Mouse (Mus musculus): ENCODE results near the gene Hmcn1. TPM values are rescaled to one million over a fixed set of nuclear protein-coding genes. Genes with fewer than 3 reads are reported as not detected.
A peak's percentile ranks its signal among the peaks of the same experiment; 100 is the strongest.

Hmcn1 gene
- total and polyA plus RNA-seq, 3 experiments = 0.33 TPM; not detected in 2

DNA sequence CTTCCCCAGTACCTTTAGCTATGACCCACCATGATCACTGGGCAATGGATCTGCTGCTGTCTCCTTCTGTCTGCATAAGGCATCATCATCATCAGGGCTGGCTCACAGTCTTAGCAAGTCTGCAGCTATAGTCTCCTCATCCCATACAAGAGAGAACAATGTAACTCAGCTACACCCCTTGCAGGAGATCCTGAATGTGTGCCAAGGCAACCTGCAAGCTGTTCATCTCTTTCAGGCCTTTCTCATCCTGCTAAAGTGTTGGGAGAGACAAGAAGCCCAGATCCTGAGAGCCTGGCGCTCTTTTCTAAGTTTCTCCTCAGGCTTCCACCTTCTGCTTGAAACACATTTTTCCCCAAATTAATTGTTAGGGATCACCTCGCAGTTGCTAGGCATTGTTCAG lies 135.5 kb downstream of the Hmcn1 start:
- H3K9me3 ChIP-seq (replicated peaks) = no peaks in the 10 kb centered on the region
- H3K4me3 ChIP-seq (ENCODE audit: low read depth, low read length) = no peak overlapping the region
- no peaks in the 10 kb centered on the region for H3K27me3 ChIP-seq (ENCODE audit: insufficient read depth, low read length)
- H3K4me1 ChIP-seq (ENCODE audit: insufficient read depth, low read depth, low read length) = no peaks in the 10 kb centered on the region
- TF ChIP-seq POLR2AphosphoS5 (IDR thresholded peaks at IDR 0.05; ENCODE audit: insufficient replicate concordance, low read depth, low read length) = no peak
- no peak for TF ChIP-seq GATA2 (IDR thresholded peaks at IDR 0.05; ENCODE audit: borderline replicate concordance, low read depth, low read length)
- no peak for TF ChIP-seq CTCF (IDR thresholded peaks at IDR 0.05; ENCODE audit: low read depth, low read length)
- no peak for TF ChIP-seq GATA1 (IDR thresholded peaks at IDR 0.05; ENCODE audit: borderline replicate concordance, low read length)
- no peak for TF ChIP-seq TAL1 (conservative IDR thresholded peaks at IDR 0.05; ENCODE audit: low read depth, low read length)
- DNase-seq (ENCODE audit: low spot score) = no peak
- no peaks in the 10 kb centered on the region for H3K36me3 ChIP-seq (replicated peaks)
- no peak for ATAC-seq (ENCODE audit: extremely low read depth, insufficient number of reproducible peaks, low FRiP score, poor library complexity, severe bottlenecking)

DNA sequence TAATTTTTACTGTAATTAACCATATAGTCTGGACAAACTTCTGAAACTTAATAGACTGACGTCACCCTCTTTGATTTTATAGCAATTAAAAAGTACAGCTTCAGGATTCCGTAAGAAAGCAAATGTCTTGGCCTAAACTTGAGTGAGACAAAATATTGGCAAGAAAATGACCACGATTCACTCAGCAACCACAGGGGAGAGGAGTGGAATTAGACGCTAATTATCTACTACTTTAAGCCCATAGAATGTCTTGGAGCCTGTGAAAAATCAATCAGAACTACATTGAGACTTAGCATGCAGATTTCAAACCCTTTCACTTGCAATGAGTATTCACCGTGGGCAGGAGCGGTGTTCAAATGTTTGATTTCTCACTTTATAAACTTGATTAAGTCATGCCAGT lies 159.8 kb downstream of the Hmcn1 start:
- no peaks in the 10 kb centered on the region for H3K4me1 ChIP-seq (ENCODE audit: insufficient read depth, low read depth, low read length)
- ATAC-seq (ENCODE audit: extremely low read depth, insufficient number of reproducible peaks, low FRiP score, poor library complexity, severe bottlenecking) = no peak

GRCm38 (mm10) chr1:150829851-150830250 lies 163.4 kb downstream of the Hmcn1 start:
- ATAC-seq (ENCODE audit: extremely low read depth, insufficient number of reproducible peaks, low FRiP score, poor library complexity, severe bottlenecking) = no peak
- no peak for TF ChIP-seq GATA2 (IDR thresholded peaks at IDR 0.05; ENCODE audit: borderline replicate concordance, low read depth, low read length)
- TF ChIP-seq GATA1 (IDR thresholded peaks at IDR 0.05; ENCODE audit: borderline replicate concordance, low read length) = no peak
- TF ChIP-seq POLR2AphosphoS5 (IDR thresholded peaks at IDR 0.05; ENCODE audit: insufficient replicate concordance, low read depth, low read length) = no peak
- TF ChIP-seq TAL1 (conservative IDR thresholded peaks at IDR 0.05; ENCODE audit: low read depth, low read length) = no peak
- no peak for TF ChIP-seq CTCF (IDR thresholded peaks at IDR 0.05; ENCODE audit: low read depth, low read length)
- H3K4me3 ChIP-seq (ENCODE audit: low read depth, low read length) = no peak overlapping the region
- no peak for DNase-seq (ENCODE audit: low spot score)
- no peaks in the 10 kb centered on the region for H3K36me3 ChIP-seq (replicated peaks)
- H3K9me3 ChIP-seq (replicated peaks) = no peaks in the 10 kb centered on the region
- H3K4me1 ChIP-seq (ENCODE audit: insufficient read depth, low read depth, low read length) = no peaks in the 10 kb centered on the region
- no peaks in the 10 kb centered on the region for H3K27me3 ChIP-seq (ENCODE audit: insufficient read depth, low read length)

More for the DNA sequence above, 159.8 kb downstream of the Hmcn1 start:
- no peak for TF ChIP-seq POLR2AphosphoS5 (IDR thresholded peaks at IDR 0.05; ENCODE audit: insufficient replicate concordance, low read depth, low read length)
- TF ChIP-seq CTCF (IDR thresholded peaks at IDR 0.05; ENCODE audit: low read depth, low read length) = no peak
- TF ChIP-seq TAL1 (conservative IDR thresholded peaks at IDR 0.05; ENCODE audit: low read depth, low read length) = no peak
- no peak for TF ChIP-seq GATA1 (IDR thresholded peaks at IDR 0.05; ENCODE audit: borderline replicate concordance, low read length)
- TF ChIP-seq GATA2 (IDR thresholded peaks at IDR 0.05; ENCODE audit: borderline replicate concordance, low read depth, low read length) = no peak
- Histone ChIP-seq H3K27me3 (ENCODE audit: insufficient read depth, low read length) (no peaks in the 10 kb centered on the region), H3K9me3 (replicated peaks) (no peaks in the 10 kb centered on the region), H3K4me3 (ENCODE audit: low read depth, low read length) (no peak overlapping the region), H3K36me3 (replicated peaks) (no peaks in the 10 kb centered on the region)
- DNase-seq (ENCODE audit: low spot score) = no peak

- TF ChIP-seq TAL1 (conservative IDR thresholded peaks at IDR 0.05; ENCODE audit: low read depth, low read length) (no peak), GATA2 (IDR thresholded peaks at IDR 0.05; ENCODE audit: borderline replicate concordance, low read depth, low read length) (no peak), POLR2AphosphoS5 (IDR thresholded peaks at IDR 0.05; ENCODE audit: insufficient replicate concordance, low read depth, low read length) (no peak), CTCF (IDR thresholded peaks at IDR 0.05; ENCODE audit: low read depth, low read length) (no peak), GATA1 (IDR thresholded peaks at IDR 0.05; ENCODE audit: borderline replicate concordance, low read length) (no peak)
- Histone ChIP-seq H3K27me3 (ENCODE audit: insufficient read depth, low read length) (no peaks in the 10 kb centered on the region), H3K36me3 (replicated peaks) (no peaks in the 10 kb centered on the region), H3K9me3 (replicated peaks) (no peaks in the 10 kb centered on the region), H3K4me1 (ENCODE audit: insufficient read depth, low read depth, low read length) (peaks cover 5% of the 10 kb centered on the region; the same call in 1 of the 2 replicates), H3K4me3 (ENCODE audit: low read depth, low read length) (no peak overlapping the region)
- ATAC-seq (ENCODE audit: extremely low read depth, insufficient number of reproducible peaks, low FRiP score, poor library complexity, severe bottlenecking) = no peak
- DNase-seq (ENCODE audit: low spot score) = no peak
Measured at GRCm38 (mm10) chr1:150827169-150827568, 166.1 kb downstream of the Hmcn1 start.

DNA sequence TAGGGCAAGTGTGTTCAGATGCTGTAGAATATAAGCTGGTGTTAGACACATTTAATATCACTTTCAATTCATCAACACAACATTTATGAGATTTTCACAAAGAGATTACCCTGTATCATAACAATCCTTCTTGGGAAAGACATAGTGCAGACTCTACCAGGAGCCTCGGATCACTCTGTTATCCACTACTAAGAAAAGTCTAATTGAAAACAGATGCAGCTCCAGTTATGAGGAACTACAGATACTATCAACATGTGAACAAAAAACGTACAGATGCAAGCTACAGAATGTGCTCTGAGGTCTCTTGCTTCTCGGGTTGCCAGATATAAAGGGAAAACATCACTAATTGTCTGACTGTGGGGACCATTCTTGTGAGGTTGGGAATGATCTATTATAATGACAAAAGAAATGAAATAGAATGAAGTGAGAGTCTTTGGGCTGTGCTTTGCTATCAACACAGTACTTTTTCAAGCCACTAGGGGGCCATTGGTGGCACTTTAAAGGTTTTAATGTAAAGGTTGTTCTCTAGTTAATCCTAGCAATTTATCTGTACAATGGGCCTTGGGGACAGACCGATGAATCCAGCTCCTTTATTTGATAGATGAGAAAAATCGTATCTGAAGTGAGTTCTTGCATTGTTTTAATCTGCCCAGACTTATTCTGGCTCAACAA lies 168.8 kb downstream of the Hmcn1 start:
- H3K27me3 ChIP-seq (ENCODE audit: insufficient read depth, low read length) = no peaks in the 10 kb centered on the region
- no peaks in the 10 kb centered on the region for H3K36me3 ChIP-seq (replicated peaks)
- no peak for TF ChIP-seq TAL1 (conservative IDR thresholded peaks at IDR 0.05; ENCODE audit: low read depth, low read length)
- TF ChIP-seq GATA2 (IDR thresholded peaks at IDR 0.05; ENCODE audit: borderline replicate concordance, low read depth, low read length) = no peak
- TF ChIP-seq CTCF (IDR thresholded peaks at IDR 0.05; ENCODE audit: low read depth, low read length) = no peak
- no peak for TF ChIP-seq GATA1 (IDR thresholded peaks at IDR 0.05; ENCODE audit: borderline replicate concordance, low read length)
- TF ChIP-seq POLR2AphosphoS5 (IDR thresholded peaks at IDR 0.05; ENCODE audit: insufficient replicate concordance, low read depth, low read length) = no peak
- ATAC-seq (ENCODE audit: extremely low read depth, insufficient number of reproducible peaks, low FRiP score, poor library complexity, severe bottlenecking) = peak; percentile 61
- H3K4me3 ChIP-seq (ENCODE audit: low read depth, low read length) = no peak overlapping the region
- no peaks in the 10 kb centered on the region for H3K9me3 ChIP-seq (replicated peaks)
- no peak for DNase-seq (ENCODE audit: low spot score)
- H3K4me1 ChIP-seq (ENCODE audit: insufficient read depth, low read depth, low read length) = peaks cover 5% of the 10 kb centered on the region; the same call in 1 of the 2 replicates

GRCm38 (mm10) chr1:150816035-150816807 lies 177.0 kb downstream of the Hmcn1 start:
- DNase-seq (ENCODE audit: low spot score) (no peak), ATAC-seq (ENCODE audit: extremely low read depth, insufficient number of reproducible peaks, low FRiP score, poor library complexity, severe bottlenecking) (no peak)
- H3K36me3 ChIP-seq (replicated peaks) = no peaks in the 10 kb centered on the region
- no peak for TF ChIP-seq POLR2AphosphoS5 (IDR thresholded peaks at IDR 0.05; ENCODE audit: insufficient replicate concordance, low read depth, low read length)
- TF ChIP-seq TAL1 (conservative IDR thresholded peaks at IDR 0.05; ENCODE audit: low read depth, low read length) = no peak
- TF ChIP-seq GATA2 (IDR thresholded peaks at IDR 0.05; ENCODE audit: borderline replicate concordance, low read depth, low read length) = no peak
- no peak for TF ChIP-seq CTCF (IDR thresholded peaks at IDR 0.05; ENCODE audit: low read depth, low read length)
- TF ChIP-seq GATA1 (IDR thresholded peaks at IDR 0.05; ENCODE audit: borderline replicate concordance, low read length) = no peak
- H3K4me1 ChIP-seq (ENCODE audit: insufficient read depth, low read depth, low read length) = peaks cover 5% of the 10 kb centered on the region; the same call in 1 of the 2 replicates
- H3K9me3 ChIP-seq (replicated peaks) = no peaks in the 10 kb centered on the region
- no peak overlapping the region for H3K4me3 ChIP-seq (ENCODE audit: low read depth, low read length)
- peaks cover 2% of the 10 kb centered on the region; the same call in 1 of the 2 replicates for H3K27me3 ChIP-seq (ENCODE audit: insufficient read depth, low read length)
